Mouse (Mus musculus) midbrain, embryonic 14.5 days (tissue): ENCODE data around the gene Pdzrn3. TPM values are rescaled to one million over a fixed set of nuclear protein-coding genes. Genes with fewer than 3 reads are reported as not detected.

ENCODE experiments used
- ATAC-seq: fragments of 200-750 bp; cut with Nextera tagmentation; 2 replicates; pipeline ENCODE4 v1.8.0; 2017; ENCODE audit warnings: moderate number of reproducible peaks, moderate library complexity; ENCODE audit not compliant: low FRiP score, low TSS enrichment
- DNase-seq: peaks from one replicate; pipeline ENCODE4 v3.0.0-alpha.2; 2015
- H3K27ac ChIP-seq: fragments of 300-500 bp; sonication (generic); replicated peaks from 2 replicates; pipeline ENCODE4 v1.5.1; 2014; ENCODE audit warnings: mild to moderate bottlenecking, low read depth, low read length, moderate library complexity
- H3K27me3 ChIP-seq: fragments of 300-500 bp; sonication (generic); 2 replicates; pipeline ENCODE4 v1.6.1; 2014; ENCODE audit warnings: low read length, control low read depth, mixed read lengths; ENCODE audit not compliant: control insufficient read depth, insufficient read depth
- H3K36me3 ChIP-seq: fragments of 300-500 bp; sonication (generic); 2 replicates; pipeline ENCODE4 v1.6.1; 2014; ENCODE audit warnings: low read length, control low read depth; ENCODE audit not compliant: control insufficient read depth, insufficient read depth
- H3K4me1 ChIP-seq: fragments of 300-500 bp; sonication (generic); 2 replicates; pipeline ENCODE4 v1.6.1; 2014; ENCODE audit warnings: mild to moderate bottlenecking, antibody characterized with exemption, low read length, control low read depth; ENCODE audit not compliant: control insufficient read depth, insufficient read depth
- H3K4me2 ChIP-seq: fragments of 300-500 bp; sonication (generic); 2 replicates; pipeline ENCODE4 v1.6.1; 2014; ENCODE audit warnings: mild to moderate bottlenecking, low read length, moderate library complexity
- H3K4me3 ChIP-seq: fragments of 300-500 bp; sonication (generic); replicated peaks from 2 replicates; pipeline ENCODE4 v1.5.1; 2014; ENCODE audit warnings: low read depth, low read length
- H3K9ac ChIP-seq: fragments of 300-500 bp; sonication (generic); replicated peaks from 2 replicates; pipeline ENCODE4 v1.6.1; 2014; ENCODE audit warnings: mild to moderate bottlenecking, low read length, moderate library complexity
- H3K9me3 ChIP-seq: fragments of 300-500 bp; sonication (generic); 2 replicates; pipeline ENCODE4 v1.6.1; 2016; ENCODE audit warnings: low read length, control low read depth, mixed read lengths; ENCODE audit not compliant: control insufficient read depth
- WGBS: fragments of 180-500 bp; shearing (Covaris S2); extraction: QIAGEN DNeasy Blood & Tissue Kit; methylation state at CpG from one replicate; pipeline ENCODE4 v1.1.7; 2014; 5-methylcytosine and 5-hydroxymethylcytosine counted together
- polyA plus RNA-seq: library from polyadenylated mRNA; unstranded; fragments of >200 nt; fragmentation: Nextera tagmentation; extraction: Ambion mirVana; gene quantifications from 2 replicates; pipeline ENCODE4 v1.2.1, GENCODE M21; 2014

Gene Pdzrn3
- polyA plus RNA-seq, 1 experiment from 2014 or later: 20.6 TPM

DNA sequence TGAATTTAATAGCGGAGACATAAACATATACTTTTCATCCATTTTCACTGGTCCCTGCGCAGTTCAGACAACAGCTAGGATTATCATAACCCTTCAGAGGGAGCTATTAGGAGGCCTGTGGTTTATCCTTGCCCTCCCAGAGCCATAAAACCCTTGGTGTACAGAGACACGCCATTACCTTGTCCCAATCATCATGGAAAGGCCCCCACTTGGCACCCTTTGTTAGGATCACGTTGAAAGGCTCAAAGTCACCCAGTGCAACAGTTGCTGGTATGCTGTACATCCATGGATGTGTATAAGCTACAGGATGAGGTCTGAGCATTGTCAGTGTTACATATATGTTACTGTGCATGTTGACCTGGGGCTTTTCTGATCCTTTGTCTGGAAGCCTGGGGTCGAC, 252.3 kb downstream of the Pdzrn3 start:
- no peaks in the 10 kb centered on the region for H3K36me3 ChIP-seq
- H3K27ac ChIP-seq: no peak overlapping the region
- ATAC-seq (no peak), DNase-seq (no peak)
- H3K4me3 ChIP-seq: no peak overlapping the region
- no peaks in the 10 kb centered on the region for H3K4me1 ChIP-seq
- no peak overlapping the region for H3K9ac ChIP-seq
- no peaks in the 10 kb centered on the region for H3K9me3 ChIP-seq
- H3K4me2 ChIP-seq: no peak overlapping the region
- 82% methylated on average over 5 of the region's 5 CpGs for WGBS
- H3K27me3 ChIP-seq: no peaks in the 10 kb centered on the region

- H3K4me3 ChIP-seq: no peak overlapping the region
- WGBS: 73% methylated on average over 1 of the region's 1 CpGs
- H3K4me2 ChIP-seq: no peak overlapping the region
- no peaks in the 10 kb centered on the region for H3K36me3 ChIP-seq
- H3K4me1 ChIP-seq: no peaks in the 10 kb centered on the region
- ATAC-seq (no peak), DNase-seq (no peak)
- H3K27me3 ChIP-seq: no peaks in the 10 kb centered on the region
- no peak overlapping the region for H3K27ac ChIP-seq
- no peaks in the 10 kb centered on the region for H3K9me3 ChIP-seq
- no peak overlapping the region for H3K9ac ChIP-seq
These were observed 268.7 kb downstream of the Pdzrn3 start for GRCm38 (mm10) chr6:101108951-101109350.

GRCm38 (mm10) chr6:101103506-101103905, 274.2 kb downstream of the Pdzrn3 start:
- Histone ChIP-seq H3K27ac (no peak overlapping the region), H3K4me2 (no peak overlapping the region), H3K4me3 (no peak overlapping the region), H3K9ac (no peak overlapping the region), H3K36me3 (no peaks in the 10 kb centered on the region), H3K9me3 (no peaks in the 10 kb centered on the region), H3K4me1 (no peaks in the 10 kb centered on the region), H3K27me3 (no peaks in the 10 kb centered on the region)
- WGBS: 94% methylated on average over 6 of the region's 6 CpGs
- ATAC-seq: no peak
- DNase-seq: no peak

DNA sequence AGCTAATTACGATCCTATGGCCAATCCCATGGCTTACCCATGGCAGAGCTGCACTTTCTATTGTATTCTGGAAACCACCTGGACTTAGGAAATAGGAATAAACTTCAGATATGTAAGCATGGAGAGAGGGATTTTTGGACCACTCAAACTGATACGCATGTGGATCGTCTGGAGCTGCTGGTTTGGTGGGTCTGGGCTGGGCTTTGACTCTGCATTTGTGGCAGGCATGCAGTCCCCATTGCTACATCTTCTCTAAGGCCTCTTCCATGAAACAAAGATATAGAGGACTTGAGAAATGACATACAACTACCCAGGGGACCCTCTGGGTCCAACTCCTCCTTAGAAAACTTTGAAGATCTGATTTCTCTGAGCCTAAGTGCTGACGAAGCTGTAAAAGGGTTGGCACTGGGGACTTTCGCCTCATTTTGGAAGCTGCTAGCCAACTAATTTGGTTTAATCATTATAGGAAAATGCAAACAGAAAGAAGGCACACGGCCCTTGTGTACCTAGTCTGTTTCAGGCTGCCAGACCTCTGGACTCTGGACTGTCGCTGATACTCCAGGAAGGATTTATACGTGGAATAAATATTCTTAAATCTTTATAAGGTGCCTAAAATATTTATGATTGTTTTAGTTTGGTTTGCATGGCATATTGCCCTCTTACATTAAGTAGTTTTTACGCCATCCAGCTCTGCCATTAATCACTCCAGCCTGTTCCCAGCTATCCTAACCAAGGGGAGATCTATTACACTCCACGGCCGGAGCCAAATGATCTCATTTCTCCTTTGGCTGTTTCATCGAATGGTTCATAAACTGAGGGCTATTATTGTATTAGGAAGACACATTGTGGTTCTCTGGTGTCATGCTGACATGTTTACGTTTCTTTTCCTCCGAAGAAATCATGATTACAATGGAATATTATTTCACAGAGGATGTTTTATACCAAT, 275.7 kb downstream of the Pdzrn3 start:
- Histone ChIP-seq H3K27ac (no peak overlapping the region), H3K4me2 (no peak overlapping the region), H3K36me3 (no peaks in the 10 kb centered on the region), H3K9ac (no peak overlapping the region), H3K4me3 (no peak overlapping the region), H3K27me3 (no peaks in the 10 kb centered on the region), H3K9me3 (no peaks in the 10 kb centered on the region), H3K4me1 (no peaks in the 10 kb centered on the region)
- DNase-seq: no peak
- WGBS: 82% methylated on average over 14 of the region's 14 CpGs
- ATAC-seq: no peak
